Mouse (Mus musculus) B cell, adult 2 months (primary cell): ENCODE measurements around the gene Dpp9.

Experiments used
- DNase-seq, 2 experiments: peaks; one replicate each; pipeline ENCODE4 v3.0.0; 2022

Gene Dpp9

GRCm38 (mm10) chr17:56175416-56175815 is 43.3 kb downstream of the Dpp9 start:
- no peak for DNase-seq

GRCm38 (mm10) chr17:56173401-56174046 is 45.2 kb downstream of the Dpp9 start:
- peak in 1 of 2 experiments; percentile 17 for DNase-seq

- no peak for DNase-seq
Measured at GRCm38 (mm10) chr17:56171881-56172280, 46.8 kb downstream of the Dpp9 start.

- DNase-seq, result no peak
Measured at GRCm38 (mm10) chr17:56171456-56171855, 47.2 kb downstream of the Dpp9 start.

GRCm38 (mm10) chr17:56170636-56171035 is 48.1 kb downstream of the Dpp9 start:
- DNase-seq, result no peak

GRCm38 (mm10) chr17:56169830-56170229 is 48.9 kb downstream of the Dpp9 start:
- no peak for DNase-seq

GRCm38 (mm10) chr17:56165671-56166070 is 53.0 kb downstream of the Dpp9 start:
- DNase-seq, result no peak

- DNase-seq, result no peak
Measured at GRCm38 (mm10) chr17:56164510-56164909, 54.2 kb downstream of the Dpp9 start.

- DNase-seq, result no peak
Measured at GRCm38 (mm10) chr17:56163523-56164102, 55.1 kb downstream of the Dpp9 start.

GRCm38 (mm10) chr17:56162231-56162774 is 56.4 kb downstream of the Dpp9 start, which contains the start of gene Tnfaip8l1:
Tnfaip8l1 (plus strand) TSS chr17:56162477.
- peak; percentile 86 to 89 for DNase-seq

- DNase-seq, result peak; percentile 48 to 51
Measured at GRCm38 (mm10) chr17:56159729-56160128, 59.0 kb downstream of the Dpp9 start.

- DNase-seq, result no peak
Measured at GRCm38 (mm10) chr17:56153643-56154042, 65.1 kb downstream of the Dpp9 start.

- no peak for DNase-seq
Measured at GRCm38 (mm10) chr17:56149897-56150296, 68.8 kb downstream of the Dpp9 start.

GRCm38 (mm10) chr17:56148790-56149618 is 69.7 kb downstream of the Dpp9 start:
- DNase-seq, result no peak

GRCm38 (mm10) chr17:56148280-56148679 is 70.4 kb downstream of the Dpp9 start:
- DNase-seq, result peak; percentile 56 to 68

GRCm38 (mm10) chr17:56147420-56147819 is 71.3 kb downstream of the Dpp9 start:
- no peak for DNase-seq

GRCm38 (mm10) chr17:56146131-56146530 is 72.6 kb downstream of the Dpp9 start:
- DNase-seq, result no peak

GRCm38 (mm10) chr17:56144546-56144945 is 74.2 kb downstream of the Dpp9 start:
- no peak for DNase-seq

- DNase-seq, result no peak
Measured at GRCm38 (mm10) chr17:56141702-56142605, 76.8 kb downstream of the Dpp9 start.

GRCm38 (mm10) chr17:56139858-56140595 is 78.7 kb downstream of the Dpp9 start, which contains the start of gene Sema6b:
Sema6b (minus strand) TSS chr17:56140343.
- DNase-seq, result peak; percentile 44 to 45

- no peak for DNase-seq
Measured at GRCm38 (mm10) chr17:56139355-56139754, 79.3 kb downstream of the Dpp9 start.
